Mouse (Mus musculus) urinary bladder, postnatal 10 days (tissue): Measurements from ENCODE around the gene Lins1.
A peak's percentile ranks its signal among the peaks of the same experiment; 100 is the strongest.

ENCODE experiments used
- DNase-seq: peaks from one replicate; pipeline ENCODE4 v3.0.0; 2022; ENCODE audit warnings: low spot score

Gene Lins1

GRCm38 (mm10) chr7:66689620-66690360 lies at the start of gene Lins1:
TSS of gene Lins1 (plus strand) at chr7:66689889.
- DNase-seq, result peak; percentile 94

- no peak for DNase-seq
Measured at GRCm38 (mm10) chr7:66645736-66646135, 44.0 kb upstream of the Lins1 start.

- no peak for DNase-seq
Measured at GRCm38 (mm10) chr7:66649181-66649580, 40.5 kb upstream of the Lins1 start.

GRCm38 (mm10) chr7:66650883-66651282 lies 38.8 kb upstream of the Lins1 start:
- DNase-seq, result no peak

- no peak for DNase-seq
Measured at GRCm38 (mm10) chr7:66652216-66652615, 37.5 kb upstream of the Lins1 start.

GRCm38 (mm10) chr7:66653596-66653995 lies 36.1 kb upstream of the Lins1 start:
- no peak for DNase-seq

GRCm38 (mm10) chr7:66655471-66655870 lies 34.2 kb upstream of the Lins1 start:
- DNase-seq, result no peak

- no peak for DNase-seq
Measured at GRCm38 (mm10) chr7:66660291-66660690, 29.4 kb upstream of the Lins1 start.

GRCm38 (mm10) chr7:66660972-66661371 lies 28.7 kb upstream of the Lins1 start:
- no peak for DNase-seq

- peak; percentile 28 for DNase-seq
Measured at GRCm38 (mm10) chr7:66661572-66661971, 28.1 kb upstream of the Lins1 start.

- DNase-seq, result no peak
Measured at GRCm38 (mm10) chr7:66663548-66663947, 26.1 kb upstream of the Lins1 start.

- no peak for DNase-seq
Measured at GRCm38 (mm10) chr7:66667064-66667463, 22.6 kb upstream of the Lins1 start.

GRCm38 (mm10) chr7:66675800-66676199 lies 13.9 kb upstream of the Lins1 start:
- DNase-seq, result no peak

- no peak for DNase-seq
Measured at GRCm38 (mm10) chr7:66682119-66682863, 7.4 kb upstream of the Lins1 start.

- DNase-seq, result no peak
Measured at GRCm38 (mm10) chr7:66688721-66689120, 968 bp upstream of the Lins1 start.

GRCm38 (mm10) chr7:66689294-66689619 lies 432 bp upstream of the Lins1 start, which contains the start of gene Asb7:
TSS of gene Asb7 (minus strand) at chr7:66689596.
- DNase-seq, result no peak

GRCm38 (mm10) chr7:66694467-66694866 lies 4.8 kb downstream of the Lins1 start:
- DNase-seq, result no peak

- DNase-seq, result no peak
Measured at GRCm38 (mm10) chr7:66702721-66703120, 13.0 kb downstream of the Lins1 start.

- DNase-seq, result no peak
Measured at GRCm38 (mm10) chr7:66704631-66705030, 14.9 kb downstream of the Lins1 start.

GRCm38 (mm10) chr7:66711166-66711565 lies 21.5 kb downstream of the Lins1 start:
- no peak for DNase-seq

- DNase-seq, result no peak
Measured at GRCm38 (mm10) chr7:66724514-66724913, 34.8 kb downstream of the Lins1 start.

GRCm38 (mm10) chr7:66724954-66725353 lies 35.3 kb downstream of the Lins1 start:
- no peak for DNase-seq

- DNase-seq, result no peak
Measured at GRCm38 (mm10) chr7:66728072-66728471, 38.4 kb downstream of the Lins1 start.

- DNase-seq, result no peak
Measured at GRCm38 (mm10) chr7:66729232-66729631, 39.5 kb downstream of the Lins1 start.
